Mouse (Mus musculus): ENCODE results near the gene Sh3tc1. TPM values are rescaled to one million over a fixed set of nuclear protein-coding genes. Genes with fewer than 3 reads are reported as not detected.

Gene Sh3tc1
- polyA plus RNA-seq, 1 experiment from 2014 or later = 2.3 TPM

DNA sequence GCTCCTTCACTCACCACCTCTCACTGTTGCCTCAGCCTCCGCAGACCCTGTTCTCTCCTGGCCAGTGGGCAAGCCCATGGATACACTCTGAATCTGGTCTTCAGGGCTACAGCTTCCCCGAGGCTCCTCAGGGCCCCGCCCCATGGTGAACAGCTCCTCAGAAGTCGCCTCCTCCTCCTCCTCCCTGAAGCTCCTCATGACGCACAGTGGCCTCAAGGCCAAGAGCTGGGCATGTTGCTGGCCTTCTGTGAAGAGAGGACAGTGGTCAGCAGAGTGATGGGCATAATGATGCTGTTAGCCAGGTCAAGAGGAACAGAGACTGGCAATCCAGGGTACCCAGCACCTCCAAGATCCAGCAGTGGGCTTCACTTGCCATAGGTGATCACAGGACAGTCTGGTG lies 15.9 kb downstream of the Sh3tc1 start:
- H3K4me1 ChIP-seq (ENCODE audit: control insufficient read depth, insufficient read depth, low read length) = peaks cover 3% of the 10 kb centered on the region
- H3K9me3 ChIP-seq (ENCODE audit: control insufficient read depth, low read length) = no peaks in the 10 kb centered on the region
- H3K4me2 ChIP-seq (ENCODE audit: low read depth, severe bottlenecking) = no peak overlapping the region
- no peak overlapping the region for H3K27ac ChIP-seq (replicated peaks; ENCODE audit: low read depth, low read length)
- no peak for DNase-seq (ENCODE audit: low spot score)
- no peak overlapping the region for H3K9ac ChIP-seq (ENCODE audit: low read length)
- no peak overlapping the region for H3K4me3 ChIP-seq (ENCODE audit: low read depth, low read length)
- ATAC-seq (ENCODE audit: insufficient number of reproducible peaks, low FRiP score, low TSS enrichment, low read depth) = no peak
- no peaks in the 10 kb centered on the region for H3K36me3 ChIP-seq (ENCODE audit: control insufficient read depth, insufficient read depth, low read length)
- WGBS = 72% methylated on average over 5 of the region's 5 CpGs
- H3K27me3 ChIP-seq (ENCODE audit: control insufficient read depth, insufficient read depth, low read length) = no peaks in the 10 kb centered on the region

DNA sequence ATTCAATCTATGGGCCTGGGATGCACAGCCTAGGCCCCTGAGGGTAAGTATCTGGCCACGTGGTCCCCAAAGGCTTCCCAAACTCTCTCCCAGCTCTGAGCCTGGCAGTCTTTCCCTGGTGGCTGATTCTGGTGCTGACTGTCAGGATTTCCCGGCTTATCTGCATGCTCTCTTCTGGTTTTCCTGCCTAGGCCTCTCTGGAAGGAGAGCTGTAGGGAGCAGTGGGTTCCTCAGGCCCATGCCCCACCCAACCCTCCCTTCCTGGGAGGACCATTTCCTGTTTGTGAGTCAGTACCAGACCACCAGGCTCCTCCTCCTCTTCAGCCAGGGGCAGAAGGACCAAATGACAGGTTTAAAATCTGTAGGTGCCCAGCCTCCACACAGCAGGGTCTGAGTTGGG lies 17.1 kb downstream of the Sh3tc1 start:
- H3K27me3 ChIP-seq (ENCODE audit: control insufficient read depth, insufficient read depth, low read length) = no peaks in the 10 kb centered on the region
- no peaks in the 10 kb centered on the region for H3K36me3 ChIP-seq (ENCODE audit: control insufficient read depth, insufficient read depth, low read length)
- 67% methylated on average over 2 of the region's 2 CpGs for WGBS
- no peak overlapping the region for H3K4me3 ChIP-seq (ENCODE audit: low read depth, low read length)
- DNase-seq (ENCODE audit: low spot score) = no peak
- no peaks in the 10 kb centered on the region for H3K4me1 ChIP-seq (ENCODE audit: control insufficient read depth, insufficient read depth, low read length)
- no peak overlapping the region for H3K9ac ChIP-seq (ENCODE audit: low read length)
- no peak for ATAC-seq (ENCODE audit: insufficient number of reproducible peaks, low FRiP score, low TSS enrichment, low read depth)
- no peak overlapping the region for H3K4me2 ChIP-seq (ENCODE audit: low read depth, severe bottlenecking)
- H3K9me3 ChIP-seq (ENCODE audit: control insufficient read depth, low read length) = no peaks in the 10 kb centered on the region
- no peak overlapping the region for H3K27ac ChIP-seq (replicated peaks; ENCODE audit: low read depth, low read length)

DNA sequence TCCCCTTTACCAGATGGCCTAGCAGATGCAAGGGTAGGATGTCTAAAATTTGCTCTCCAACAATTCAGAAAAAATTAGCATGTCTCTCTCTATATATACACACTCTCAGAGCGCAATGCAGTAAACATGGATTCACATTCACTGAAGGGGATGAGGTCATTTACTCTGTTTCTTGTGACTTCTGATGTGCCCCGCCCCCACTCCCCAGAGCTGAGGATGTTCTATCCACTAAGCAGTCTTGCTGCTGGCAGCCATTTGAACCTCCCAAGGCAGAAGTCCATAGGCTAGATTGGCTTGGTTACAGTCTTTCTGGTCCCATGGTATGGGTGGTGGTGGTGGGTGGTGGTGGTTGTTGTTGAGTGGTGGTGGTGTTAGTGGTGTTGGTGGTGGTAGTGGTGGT lies 17.9 kb downstream of the Sh3tc1 start:
- H3K36me3 ChIP-seq (ENCODE audit: control insufficient read depth, insufficient read depth, low read length) = no peaks in the 10 kb centered on the region
- no peak overlapping the region for H3K4me3 ChIP-seq (ENCODE audit: low read depth, low read length)
- no peak overlapping the region for H3K9ac ChIP-seq (ENCODE audit: low read length)
- H3K9me3 ChIP-seq (ENCODE audit: control insufficient read depth, low read length) = no peaks in the 10 kb centered on the region; the same call in 1 of the 2 replicates
- no peak overlapping the region for H3K4me2 ChIP-seq (ENCODE audit: low read depth, severe bottlenecking)
- 93% methylated on average over 2 of the region's 2 CpGs for WGBS
- DNase-seq (ENCODE audit: low spot score) (no peak), ATAC-seq (ENCODE audit: insufficient number of reproducible peaks, low FRiP score, low TSS enrichment, low read depth) (no peak)
- H3K27ac ChIP-seq (replicated peaks; ENCODE audit: low read depth, low read length) = no peak overlapping the region
- H3K4me1 ChIP-seq (ENCODE audit: control insufficient read depth, insufficient read depth, low read length) = no peaks in the 10 kb centered on the region
- no peaks in the 10 kb centered on the region for H3K27me3 ChIP-seq (ENCODE audit: control insufficient read depth, insufficient read depth, low read length)

DNA sequence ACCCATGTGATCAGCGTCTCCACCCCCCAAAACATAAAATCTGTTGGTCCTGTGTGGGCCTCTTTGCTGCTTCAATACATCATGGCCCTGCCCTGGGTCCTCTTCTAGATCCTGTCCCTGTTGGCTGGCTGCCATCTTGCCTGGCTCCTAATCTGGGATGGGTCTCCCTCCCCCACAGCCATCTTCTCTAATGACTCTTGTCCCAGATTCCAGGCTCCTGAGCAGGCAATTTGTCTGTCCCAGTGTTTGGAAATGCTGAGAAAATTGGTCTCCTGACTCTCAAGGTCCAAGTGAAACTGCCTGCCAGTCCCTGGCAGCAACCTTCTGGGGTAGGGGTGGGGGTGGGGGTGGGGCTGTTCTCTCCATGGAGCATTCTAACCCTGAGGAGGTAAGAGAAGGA lies 19.9 kb downstream of the Sh3tc1 start:
- Histone ChIP-seq H3K4me3 (ENCODE audit: low read depth, low read length) (no peak overlapping the region), H3K36me3 (ENCODE audit: control insufficient read depth, insufficient read depth, low read length) (no peaks in the 10 kb centered on the region), H3K9me3 (ENCODE audit: control insufficient read depth, low read length) (no peaks in the 10 kb centered on the region; the same call in 1 of the 2 replicates), H3K9ac (ENCODE audit: low read length) (no peak overlapping the region), H3K27ac (replicated peaks; ENCODE audit: low read depth, low read length) (no peak overlapping the region), H3K4me2 (ENCODE audit: low read depth, severe bottlenecking) (no peak overlapping the region), H3K4me1 (ENCODE audit: control insufficient read depth, insufficient read depth, low read length) (no peaks in the 10 kb centered on the region), H3K27me3 (ENCODE audit: control insufficient read depth, insufficient read depth, low read length) (no peaks in the 10 kb centered on the region)
- ATAC-seq (ENCODE audit: insufficient number of reproducible peaks, low FRiP score, low TSS enrichment, low read depth) (no peak), DNase-seq (ENCODE audit: low spot score) (no peak)
- 88% methylated on average over 1 of the region's 1 CpGs for WGBS

DNA sequence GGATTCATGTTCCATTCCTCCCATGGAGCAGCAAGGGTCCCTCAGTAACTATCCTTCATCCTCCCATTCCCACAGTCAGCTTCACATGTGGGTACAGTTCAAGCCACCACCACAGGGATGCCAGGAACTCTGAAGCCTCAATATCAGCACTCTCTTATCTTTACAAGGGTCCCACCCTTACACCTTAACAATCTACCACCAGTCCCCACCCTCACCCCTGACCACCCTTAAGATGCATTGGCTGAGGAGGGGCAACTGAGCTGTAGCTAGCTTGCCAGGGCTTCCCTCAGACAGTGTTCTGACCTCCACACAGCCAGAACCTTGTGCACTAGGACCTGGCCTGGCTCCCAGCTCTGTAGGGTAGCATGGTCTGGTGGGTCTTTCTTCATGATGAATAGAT lies 20.4 kb downstream of the Sh3tc1 start:
- Histone ChIP-seq H3K4me1 (ENCODE audit: control insufficient read depth, insufficient read depth, low read length) (no peaks in the 10 kb centered on the region), H3K4me2 (ENCODE audit: low read depth, severe bottlenecking) (no peak overlapping the region), H3K27ac (replicated peaks; ENCODE audit: low read depth, low read length) (no peak overlapping the region), H3K36me3 (ENCODE audit: control insufficient read depth, insufficient read depth, low read length) (no peaks in the 10 kb centered on the region), H3K4me3 (ENCODE audit: low read depth, low read length) (no peak overlapping the region), H3K9me3 (ENCODE audit: control insufficient read depth, low read length) (no peaks in the 10 kb centered on the region; the same call in 1 of the 2 replicates), H3K27me3 (ENCODE audit: control insufficient read depth, insufficient read depth, low read length) (no peaks in the 10 kb centered on the region), H3K9ac (ENCODE audit: low read length) (no peak overlapping the region)
- ATAC-seq (ENCODE audit: insufficient number of reproducible peaks, low FRiP score, low TSS enrichment, low read depth) (no peak), DNase-seq (ENCODE audit: low spot score) (no peak)

DNA sequence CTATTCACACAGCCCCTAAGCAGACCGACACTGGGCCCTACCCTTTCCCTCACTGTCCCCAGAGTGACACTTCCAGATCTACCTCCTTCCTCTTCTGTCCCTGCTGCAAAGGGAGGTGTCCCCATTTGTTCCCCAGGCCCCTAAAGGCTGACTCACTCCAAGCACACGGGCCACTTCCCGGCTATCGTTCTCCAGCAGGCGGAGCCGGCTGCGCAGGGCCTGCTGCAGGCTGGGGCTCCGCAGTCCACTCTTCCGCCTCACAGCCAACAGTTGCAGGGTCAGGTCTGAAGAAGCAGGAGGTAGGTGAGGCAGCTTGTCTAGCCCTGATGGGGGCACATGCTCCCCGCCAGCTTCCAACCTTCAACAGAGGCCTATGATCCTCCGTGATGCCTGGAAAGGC lies 21.0 kb downstream of the Sh3tc1 start:
- 68% methylated on average over 11 of the region's 11 CpGs for WGBS
- no peak for ATAC-seq (ENCODE audit: insufficient number of reproducible peaks, low FRiP score, low TSS enrichment, low read depth)
- Histone ChIP-seq H3K4me1 (ENCODE audit: control insufficient read depth, insufficient read depth, low read length) (no peaks in the 10 kb centered on the region), H3K27ac (replicated peaks; ENCODE audit: low read depth, low read length) (no peak overlapping the region), H3K27me3 (ENCODE audit: control insufficient read depth, insufficient read depth, low read length) (no peaks in the 10 kb centered on the region), H3K4me2 (ENCODE audit: low read depth, severe bottlenecking) (no peak overlapping the region), H3K36me3 (ENCODE audit: control insufficient read depth, insufficient read depth, low read length) (no peaks in the 10 kb centered on the region), H3K4me3 (ENCODE audit: low read depth, low read length) (no peak overlapping the region), H3K9ac (ENCODE audit: low read length) (no peak overlapping the region), H3K9me3 (ENCODE audit: control insufficient read depth, low read length) (no peaks in the 10 kb centered on the region; the same call in 1 of the 2 replicates)
- no peak for DNase-seq (ENCODE audit: low spot score)

DNA sequence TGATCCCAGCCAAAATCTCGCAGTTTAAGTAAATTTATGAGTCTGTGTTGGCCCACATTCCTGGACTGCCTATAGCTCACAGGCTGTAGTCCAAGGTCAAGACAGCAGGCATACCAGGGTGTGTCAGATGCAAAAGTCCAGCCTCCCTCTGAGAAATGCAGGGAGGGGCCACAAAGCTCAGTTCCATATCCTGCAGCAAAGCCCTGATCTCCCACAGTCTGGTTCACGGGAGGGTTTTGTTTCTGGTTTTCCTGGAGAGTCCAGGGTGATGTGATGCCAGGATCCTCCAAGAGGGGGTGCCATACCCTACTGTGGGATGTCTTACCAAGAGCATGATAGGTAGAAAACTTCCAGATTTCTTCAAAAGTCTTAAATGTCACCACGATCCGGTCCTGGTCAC lies 21.8 kb downstream of the Sh3tc1 start:
- no peaks in the 10 kb centered on the region for H3K4me1 ChIP-seq (ENCODE audit: control insufficient read depth, insufficient read depth, low read length)
- no peak overlapping the region for H3K27ac ChIP-seq (replicated peaks; ENCODE audit: low read depth, low read length)
- 52% methylated on average over 4 of the region's 4 CpGs for WGBS
- no peak overlapping the region for H3K4me3 ChIP-seq (ENCODE audit: low read depth, low read length)
- peak; percentile 66 for DNase-seq (ENCODE audit: low spot score)
- H3K27me3 ChIP-seq (ENCODE audit: control insufficient read depth, insufficient read depth, low read length) = no peaks in the 10 kb centered on the region
- ATAC-seq (ENCODE audit: insufficient number of reproducible peaks, low FRiP score, low TSS enrichment, low read depth) = no peak
- H3K36me3 ChIP-seq (ENCODE audit: control insufficient read depth, insufficient read depth, low read length) = no peaks in the 10 kb centered on the region
- H3K9ac ChIP-seq (ENCODE audit: low read length) = no peak overlapping the region
- no peak overlapping the region for H3K4me2 ChIP-seq (ENCODE audit: low read depth, severe bottlenecking)
- H3K9me3 ChIP-seq (ENCODE audit: control insufficient read depth, low read length) = no peaks in the 10 kb centered on the region; the same call in 1 of the 2 replicates

DNA sequence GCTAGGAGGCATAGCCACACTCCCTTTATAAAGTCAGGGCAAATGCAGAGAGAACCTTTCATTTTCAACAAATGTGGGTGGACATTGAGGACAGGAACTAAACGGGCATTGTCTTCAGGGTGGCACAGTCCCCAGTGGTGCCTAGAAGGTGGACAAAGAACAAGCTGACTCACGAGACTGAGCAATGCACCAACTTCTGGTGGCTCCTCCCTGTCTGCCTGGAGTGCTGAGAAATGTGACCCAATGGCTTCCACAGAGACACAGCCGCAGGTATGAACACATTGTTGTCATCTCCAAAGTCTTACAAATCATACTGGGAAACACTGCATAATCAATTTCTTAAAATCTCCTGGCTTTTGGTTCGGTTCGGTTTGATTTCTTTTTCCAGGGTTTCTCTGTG lies 22.3 kb downstream of the Sh3tc1 start:
- WGBS = 80% methylated on average over 5 of the region's 5 CpGs
- Histone ChIP-seq H3K9ac (ENCODE audit: low read length) (no peak overlapping the region), H3K4me2 (ENCODE audit: low read depth, severe bottlenecking) (no peak overlapping the region), H3K9me3 (ENCODE audit: control insufficient read depth, low read length) (no peaks in the 10 kb centered on the region; the same call in 1 of the 2 replicates), H3K4me3 (ENCODE audit: low read depth, low read length) (no peak overlapping the region), H3K27ac (replicated peaks; ENCODE audit: low read depth, low read length) (no peak overlapping the region), H3K36me3 (ENCODE audit: control insufficient read depth, insufficient read depth, low read length) (no peaks in the 10 kb centered on the region), H3K4me1 (ENCODE audit: control insufficient read depth, insufficient read depth, low read length) (no peaks in the 10 kb centered on the region), H3K27me3 (ENCODE audit: control insufficient read depth, insufficient read depth, low read length) (no peaks in the 10 kb centered on the region)
- ATAC-seq (ENCODE audit: insufficient number of reproducible peaks, low FRiP score, low TSS enrichment, low read depth) (no peak), DNase-seq (ENCODE audit: low spot score) (no peak)

DNA sequence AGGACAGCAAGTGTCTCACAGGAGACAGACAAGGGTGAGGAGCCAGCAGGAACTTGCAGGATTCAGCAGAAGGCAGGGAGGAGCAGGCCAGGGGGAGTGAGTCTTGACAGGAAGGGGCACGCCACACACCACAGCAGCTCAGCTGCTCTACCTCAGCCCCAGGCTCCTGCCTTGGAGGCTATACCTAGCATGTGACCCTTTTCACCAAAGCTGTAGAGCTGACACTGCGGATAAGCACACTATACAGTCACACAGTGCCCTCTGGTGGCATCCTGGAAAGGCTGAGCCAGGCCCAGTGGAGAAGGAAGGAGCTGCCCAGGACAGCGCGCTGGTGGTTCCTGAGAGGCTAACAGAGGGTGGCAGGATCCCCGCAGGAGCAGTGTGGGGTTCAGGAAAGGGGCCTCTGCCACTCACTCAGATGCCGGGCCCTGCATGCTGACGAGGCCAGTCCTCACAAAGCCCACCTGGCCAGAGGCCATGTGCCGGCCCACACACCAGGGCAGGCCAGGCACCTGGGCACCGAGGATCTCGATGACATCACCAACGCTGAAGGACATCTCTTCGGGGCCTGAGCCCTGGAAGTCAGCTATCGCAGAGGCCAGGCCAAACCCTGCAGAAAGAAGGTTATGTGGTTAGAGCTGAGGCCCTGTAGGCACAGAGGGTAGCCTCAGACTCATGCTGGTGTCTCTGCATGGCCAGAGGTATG lies 26.0 kb downstream of the Sh3tc1 start:
- H3K4me3 ChIP-seq (ENCODE audit: low read depth, low read length) = no peak overlapping the region
- H3K4me1 ChIP-seq (ENCODE audit: control insufficient read depth, insufficient read depth, low read length) = no peaks in the 10 kb centered on the region
- H3K27me3 ChIP-seq (ENCODE audit: control insufficient read depth, insufficient read depth, low read length) = no peaks in the 10 kb centered on the region
- H3K9ac ChIP-seq (ENCODE audit: low read length) = no peak overlapping the region
- DNase-seq (ENCODE audit: low spot score) = peak; percentile 88
- peak; percentile 70; the same call in 1 of the 2 replicates for ATAC-seq (ENCODE audit: insufficient number of reproducible peaks, low FRiP score, low TSS enrichment, low read depth)
- no peak overlapping the region for H3K4me2 ChIP-seq (ENCODE audit: low read depth, severe bottlenecking)
- H3K27ac ChIP-seq (replicated peaks; ENCODE audit: low read depth, low read length) = no peak overlapping the region
- 54% methylated on average over 13 of the region's 13 CpGs for WGBS
- H3K36me3 ChIP-seq (ENCODE audit: control insufficient read depth, insufficient read depth, low read length) = no peaks in the 10 kb centered on the region
- H3K9me3 ChIP-seq (ENCODE audit: control insufficient read depth, low read length) = no peaks in the 10 kb centered on the region; the same call in 1 of the 2 replicates
